Mouse (Mus musculus): Measurements from ENCODE around the gene 1810010D01Rik. TPM values are rescaled to one million over a fixed set of nuclear protein-coding genes. Genes with fewer than 3 reads are reported as not detected.

1810010D01Rik gene
- polyA plus RNA-seq (2012; rRNA removed) (0.11 and 0.23 TPM in 2 replicates), polyA plus RNA-seq (2014; fragmentation: Nextera tagmentation; extraction: Ambion mirVana) (0.27 TPM in 1 of 2 replicates, not detected in the other)

DNA sequence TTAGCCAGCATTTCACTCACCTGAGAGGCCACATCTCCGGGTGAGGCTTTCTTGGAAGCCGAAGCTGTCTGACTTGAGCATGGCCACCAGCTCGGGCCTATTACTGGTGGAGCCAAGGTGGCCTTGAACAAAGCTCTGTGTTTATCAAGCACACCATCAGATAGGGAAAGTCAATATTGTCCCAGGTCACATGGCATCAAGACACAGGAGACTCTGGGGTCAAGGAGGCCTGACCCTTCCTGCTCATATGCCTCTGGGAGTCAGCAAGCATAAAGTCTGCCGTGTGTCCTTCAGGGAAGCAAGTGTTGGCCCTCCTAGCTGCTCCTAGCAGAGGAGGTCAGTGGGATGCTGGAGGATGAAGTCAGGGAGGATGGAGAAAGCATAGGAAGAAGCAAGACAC, at the start of gene 1810010D01Rik:
1810010D01Rik (minus strand) TSS at position 114 of the 400 bp plus-strand sequence.
- H3K9me3 ChIP-seq (ENCODE audit: control insufficient read depth, low read length) = no peaks in the 10 kb centered on the region
- DNase-seq (ENCODE audit: low read depth in 3 of 3, low spot score in 3 of 3) = no peak
- no peaks in the 10 kb centered on the region for H3K36me3 ChIP-seq (replicated peaks; ENCODE audit: control insufficient read depth, insufficient read depth, low read depth)
- peaks cover 0 to 2% of the 10 kb centered on the region in 2 experiments; a peak in 1 of 4 replicates for H3K4me1 ChIP-seq (replicated peaks; ENCODE audit: control insufficient read depth in 2 of 2, insufficient read depth in 2 of 2, low read length in 1 of 2)
- H3K27me3 ChIP-seq (ENCODE audit: control insufficient read depth, insufficient read depth, low read length) = peaks cover 3% of the 10 kb centered on the region; the same call in 1 of the 2 replicates
- no peak within 1 kb of the TSS for H3K4me2 ChIP-seq (ENCODE audit: low read depth)
- no peak for ATAC-seq (ENCODE audit: insufficient read depth)
- TF ChIP-seq CTCF (IDR thresholded peaks at IDR 0.05; ENCODE audit: low read depth) (no peak), EP300 (IDR thresholded peaks at IDR 0.05; ENCODE audit: low read depth) (no peak)
- H3K9ac ChIP-seq (replicated peaks) = no peak within 1 kb of the TSS
- H3K27ac ChIP-seq = no peak within 1 kb of the TSS
- H3K4me3 ChIP-seq (ENCODE audit: insufficient read depth in 1 of 2, low read depth in 2 of 2, low read length in 2 of 2) = no peak within 1 kb of the TSS
- WGBS (ENCODE audit: insufficient replicate concordance) = 50% methylated on average over 4 of the region's 4 CpGs

DNA sequence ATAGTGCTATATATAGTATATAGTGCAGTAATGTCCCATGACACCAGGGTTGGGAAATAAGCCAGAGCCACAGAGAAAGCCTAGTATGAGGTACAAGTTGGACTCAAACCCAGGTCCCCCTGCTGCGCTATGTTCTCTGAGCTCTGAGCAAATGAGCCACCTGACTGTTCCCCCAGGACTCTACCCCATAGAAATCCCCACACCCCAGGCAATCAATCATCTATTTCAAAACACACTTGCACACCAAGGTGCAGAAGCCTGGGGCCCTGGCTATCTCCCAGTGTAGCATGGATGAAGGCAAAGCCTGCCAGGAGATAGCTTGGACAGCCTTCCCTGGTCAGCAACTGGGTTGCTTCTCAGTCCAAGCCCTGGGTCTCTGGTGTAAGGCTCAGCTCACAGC, 48.2 kb upstream of the 1810010D01Rik start:
- no peaks in the 10 kb centered on the region for H3K36me3 ChIP-seq (replicated peaks; ENCODE audit: control insufficient read depth, insufficient read depth, low read depth)
- H3K9me3 ChIP-seq (ENCODE audit: control insufficient read depth, low read length) = no peaks in the 10 kb centered on the region
- TF ChIP-seq EP300 (IDR thresholded peaks at IDR 0.05; ENCODE audit: low read depth) (no peak), CTCF (IDR thresholded peaks at IDR 0.05; ENCODE audit: low read depth) (no peak)
- no peak overlapping the region for H3K4me3 ChIP-seq (ENCODE audit: insufficient read depth in 1 of 2, low read depth in 2 of 2, low read length in 2 of 2)
- H3K27ac ChIP-seq = no peak overlapping the region
- no peaks in the 10 kb centered on the region for H3K4me1 ChIP-seq (replicated peaks; ENCODE audit: control insufficient read depth in 2 of 2, insufficient read depth in 2 of 2, low read length in 1 of 2)
- ATAC-seq (ENCODE audit: insufficient read depth) = no peak
- 82% methylated on average over 1 of the region's 1 CpGs for WGBS (ENCODE audit: insufficient replicate concordance)
- no peak for DNase-seq (ENCODE audit: low read depth in 3 of 3, low spot score in 3 of 3)
- no peak overlapping the region for H3K4me2 ChIP-seq (ENCODE audit: low read depth)
- H3K27me3 ChIP-seq (ENCODE audit: control insufficient read depth, insufficient read depth, low read length) = no peaks in the 10 kb centered on the region
- H3K9ac ChIP-seq (replicated peaks) = no peak overlapping the region

DNA sequence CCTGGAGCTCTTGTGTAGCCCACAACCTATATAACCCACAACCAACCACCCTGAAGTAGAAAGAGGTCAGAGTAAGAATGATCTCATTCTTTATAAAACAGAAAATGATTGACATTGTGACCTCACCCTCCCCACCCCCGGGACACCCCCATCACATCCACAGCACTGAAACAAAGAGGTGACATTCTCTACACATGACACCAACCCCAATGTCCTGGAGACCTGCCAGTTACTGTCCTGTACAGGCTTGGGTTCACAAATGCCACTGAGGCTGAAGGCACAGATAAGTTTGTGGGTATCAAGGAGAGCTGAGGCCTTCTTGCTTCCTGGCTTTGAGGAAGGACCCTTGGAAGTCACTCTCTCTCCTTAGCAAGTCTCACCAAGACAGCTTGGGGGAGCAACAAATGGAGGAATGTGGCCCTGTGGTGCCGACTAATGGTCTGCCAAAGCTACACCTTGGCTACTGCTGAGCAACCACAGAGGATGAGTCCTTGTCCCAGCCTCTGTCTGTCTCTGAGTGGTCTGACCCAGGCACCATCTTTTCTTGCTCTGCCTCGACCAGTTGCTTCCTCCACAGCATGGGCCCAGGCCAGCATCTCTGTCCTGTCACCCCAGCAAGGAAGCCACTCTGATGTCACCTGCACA, 46.2 kb upstream of the 1810010D01Rik start:
- no peaks in the 10 kb centered on the region for H3K27me3 ChIP-seq (ENCODE audit: control insufficient read depth, insufficient read depth, low read length)
- TF ChIP-seq CTCF (IDR thresholded peaks at IDR 0.05; ENCODE audit: low read depth) = no peak
- TF ChIP-seq EP300 (IDR thresholded peaks at IDR 0.05; ENCODE audit: low read depth) = no peak
- no peak for ATAC-seq (ENCODE audit: insufficient read depth)
- peaks cover 0 to 1% of the 10 kb centered on the region in 2 experiments; a peak in 1 of 4 replicates for H3K4me1 ChIP-seq (replicated peaks; ENCODE audit: control insufficient read depth in 2 of 2, insufficient read depth in 2 of 2, low read length in 1 of 2)
- no peak for DNase-seq (ENCODE audit: low read depth in 3 of 3, low spot score in 3 of 3)
- H3K9ac ChIP-seq (replicated peaks) = no peak overlapping the region
- no peaks in the 10 kb centered on the region for H3K36me3 ChIP-seq (replicated peaks; ENCODE audit: control insufficient read depth, insufficient read depth, low read depth)
- 40% methylated on average over 3 of the region's 3 CpGs for WGBS (ENCODE audit: insufficient replicate concordance)
- no peak overlapping the region for H3K27ac ChIP-seq
- no peaks in the 10 kb centered on the region for H3K9me3 ChIP-seq (ENCODE audit: control insufficient read depth, low read length)
- no peak overlapping the region for H3K4me2 ChIP-seq (ENCODE audit: low read depth)
- no peak overlapping the region for H3K4me3 ChIP-seq (ENCODE audit: insufficient read depth in 1 of 2, low read depth in 2 of 2, low read length in 2 of 2)

DNA sequence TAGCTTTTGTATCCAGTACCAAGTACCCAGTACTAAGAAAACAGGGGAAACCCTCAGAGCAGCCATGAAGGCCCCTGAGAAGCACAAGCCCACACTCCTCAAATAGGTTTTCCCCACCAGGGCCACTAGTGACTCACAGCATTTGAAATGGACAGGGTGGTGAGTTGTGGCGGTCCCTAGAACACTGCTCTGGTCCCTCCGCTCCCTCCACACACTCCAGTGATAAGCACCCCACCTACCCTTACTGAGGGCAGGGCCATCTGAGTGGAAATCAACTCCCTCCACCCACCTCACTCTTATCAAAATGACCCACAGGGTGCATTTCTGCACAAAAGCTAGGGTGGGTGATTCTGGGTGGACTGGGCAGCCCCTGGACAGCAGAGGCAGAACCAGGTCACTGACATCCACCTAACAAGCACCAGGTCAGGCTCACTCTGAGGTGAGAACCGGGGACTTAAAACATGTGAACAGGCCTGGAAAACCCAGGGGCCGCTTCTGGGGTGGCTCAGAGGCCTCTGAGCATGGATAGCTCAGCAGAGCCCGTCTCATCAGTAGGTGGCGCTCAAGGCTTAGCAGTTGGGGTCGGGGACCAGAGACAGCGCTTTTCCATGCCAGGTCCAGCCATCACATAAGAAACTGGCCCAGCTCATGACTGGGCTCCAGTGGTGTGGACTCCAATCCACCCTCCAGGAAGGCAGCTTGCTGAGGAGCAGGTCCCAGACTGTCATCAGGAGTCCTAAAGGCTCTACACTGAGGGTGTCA, 45.0 kb upstream of the 1810010D01Rik start:
- Histone ChIP-seq H3K4me2 (ENCODE audit: low read depth) (no peak overlapping the region), H3K27me3 (ENCODE audit: control insufficient read depth, insufficient read depth, low read length) (no peaks in the 10 kb centered on the region), H3K9ac (replicated peaks) (no peak overlapping the region), H3K9me3 (ENCODE audit: control insufficient read depth, low read length) (no peaks in the 10 kb centered on the region), H3K36me3 (replicated peaks; ENCODE audit: control insufficient read depth, insufficient read depth, low read depth) (no peaks in the 10 kb centered on the region), H3K4me3 (ENCODE audit: insufficient read depth in 1 of 2, low read depth in 2 of 2, low read length in 2 of 2) (no peak overlapping the region), H3K4me1 (replicated peaks; ENCODE audit: control insufficient read depth in 2 of 2, insufficient read depth in 2 of 2, low read length in 1 of 2) (peaks cover 0 to 4% of the 10 kb centered on the region in 2 experiments; a peak in 2 of 4 replicates), H3K27ac (no peak overlapping the region)
- WGBS (ENCODE audit: insufficient replicate concordance) = 12% methylated on average over 8 of the region's 8 CpGs
- peak; percentile 85 for TF ChIP-seq CTCF (IDR thresholded peaks at IDR 0.05; ENCODE audit: low read depth)
- no peak for TF ChIP-seq EP300 (IDR thresholded peaks at IDR 0.05; ENCODE audit: low read depth)
- ATAC-seq (ENCODE audit: insufficient read depth) (peak; percentile 40; the same call in 1 of the 2 replicates), DNase-seq (ENCODE audit: low read depth in 3 of 3, low spot score in 3 of 3) (peak; percentile 12 to 33 (median 20))

DNA sequence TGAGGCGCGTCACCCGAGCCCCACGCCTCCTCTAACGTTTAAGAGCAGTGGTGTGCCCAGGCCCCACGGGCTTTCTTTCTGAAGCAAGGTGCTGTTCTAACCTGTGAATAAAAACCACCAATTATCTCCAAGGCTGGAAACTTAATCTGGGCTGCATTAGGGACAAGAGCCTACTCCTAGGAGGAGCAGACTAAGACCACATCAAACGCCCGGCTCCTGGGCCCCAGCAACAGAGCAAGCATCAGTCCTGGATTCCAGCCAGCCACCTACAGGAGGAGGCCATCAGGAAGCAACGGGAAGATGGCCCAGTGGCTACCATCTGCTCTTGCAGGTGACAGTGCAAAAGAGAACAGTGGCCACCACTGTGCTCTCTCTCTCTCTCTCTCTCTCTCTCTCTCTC, 42.3 kb upstream of the 1810010D01Rik start:
- TF ChIP-seq CTCF (IDR thresholded peaks at IDR 0.05; ENCODE audit: low read depth) (no peak), EP300 (IDR thresholded peaks at IDR 0.05; ENCODE audit: low read depth) (no peak)
- no peak for ATAC-seq (ENCODE audit: insufficient read depth)

More for the DNA sequence above, 42.3 kb upstream of the 1810010D01Rik start:
- no peaks in the 10 kb centered on the region for H3K27me3 ChIP-seq (ENCODE audit: control insufficient read depth, insufficient read depth, low read length)
- H3K9ac ChIP-seq (replicated peaks) = no peak overlapping the region
- H3K9me3 ChIP-seq (ENCODE audit: control insufficient read depth, low read length) = no peaks in the 10 kb centered on the region
- H3K36me3 ChIP-seq (replicated peaks; ENCODE audit: control insufficient read depth, insufficient read depth, low read depth) = no peaks in the 10 kb centered on the region
- peaks cover 0 to 4% of the 10 kb centered on the region in 2 experiments; a peak in 2 of 4 replicates for H3K4me1 ChIP-seq (replicated peaks; ENCODE audit: control insufficient read depth in 2 of 2, insufficient read depth in 2 of 2, low read length in 1 of 2)
- no peak overlapping the region for H3K4me2 ChIP-seq (ENCODE audit: low read depth)
- no peak overlapping the region for H3K27ac ChIP-seq
- WGBS (ENCODE audit: insufficient replicate concordance) = 73% methylated on average over 9 of the region's 9 CpGs
- DNase-seq (ENCODE audit: low read depth in 3 of 3, low spot score in 3 of 3) = no peak
- H3K4me3 ChIP-seq (ENCODE audit: insufficient read depth in 1 of 2, low read depth in 2 of 2, low read length in 2 of 2) = no peak overlapping the region
